Mouse (Mus musculus) heart, adult 2 months (tissue): ENCODE results near the gene Sec24d.

ENCODE experiments used
- CTCF ChIP-seq: fragments of 200-600 bp; IDR thresholded peaks from 2 replicates; pipeline ENCODE4 v1.8.1; 2022; ENCODE audit warnings: antibody characterized with exemption, mild to moderate bottlenecking, moderate library complexity
- EP300 ChIP-seq: fragments of 200-500 bp; IDR thresholded peaks from 2 replicates; pipeline ENCODE4 v1.6.1; 2011; ENCODE audit warnings: low read depth, low read length, control low read depth; ENCODE audit not compliant: insufficient read depth

- TF ChIP-seq CTCF (peak; percentile 80), EP300 (no peak)
Measured at GRCm38 (mm10) chr3:123353183-123353582, 85.9 kb downstream of the Sec24d start.
